Comparison of ENCODE assay signal across 15 mouse cellular contexts in the genomic region with DNA sequence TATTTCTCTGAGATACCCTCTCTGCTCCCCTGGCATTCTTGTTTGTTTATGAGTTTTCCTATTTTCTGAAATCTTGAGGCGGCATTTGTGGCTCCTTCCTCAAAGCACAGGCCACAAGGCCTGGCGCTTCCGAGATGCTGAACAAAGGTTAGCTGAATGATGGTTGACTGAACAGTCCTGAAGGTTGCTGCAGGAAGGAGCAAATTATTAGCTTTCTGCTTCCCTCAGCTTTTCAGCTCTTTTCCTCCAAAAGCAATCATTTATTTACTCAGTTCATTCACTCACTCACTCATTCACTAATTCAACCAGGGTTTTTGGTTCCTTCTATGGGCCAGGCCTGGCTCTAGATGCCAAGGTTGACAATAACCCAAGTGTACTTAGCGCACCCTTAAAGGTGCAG.
"Had no signal": no experiment of that assay in that cellular context is flagged by ENCODE, and none has a peak within 500 bp of the region (broad histone marks: within the 10 kb centered on the region; RNA-seq: fewer than 3 reads in every experiment).

No protein-coding gene starts in this region.

- H3K27ac ChIP-seq: limb, embryonic 12.5 days; limb, embryonic 15.5 days; liver, embryonic 14.5 days; macrophage had no signal

- H3K9ac ChIP-seq: limb, embryonic 12.5 days; limb, embryonic 15.5 days; liver, embryonic 14.5 days; liver, postnatal 0 days; lung, embryonic 14.5 days had no signal

- ATAC-seq: hindbrain, embryonic 16.5 days; intestine, embryonic 16.5 days; liver, postnatal 0 days; lung, postnatal 0 days had no signal

- H3K4me3 ChIP-seq: limb, embryonic 12.5 days; limb, embryonic 15.5 days had no signal

- DNase-seq: left cerebral cortex, postnatal 4 days; liver, postnatal 0 days; lung, embryonic 14.5 days; midbrain, embryonic 14.5 days; right cerebral cortex, postnatal 14 days; thymus, adult 18-20 months; thymus, postnatal 36 days had no signal

- H3K4me1 ChIP-seq: limb, embryonic 15.5 days had no signal

- H3K9me3 ChIP-seq: limb, embryonic 12.5 days; limb, embryonic 15.5 days had no signal

- H3K4me2 ChIP-seq: limb, embryonic 12.5 days; limb, embryonic 15.5 days; liver, embryonic 11.5 days; lung, embryonic 14.5 days had no signal

- H3K36me3 ChIP-seq: limb, embryonic 12.5 days; limb, embryonic 15.5 days had no signal

- H3K27me3 ChIP-seq: limb, embryonic 12.5 days; limb, embryonic 15.5 days had no signal
